Mouse (Mus musculus) forebrain, postnatal 0 days (tissue): ENCODE measurements around the gene P3h3. TPM values are rescaled to one million over a fixed set of nuclear protein-coding genes. Genes with fewer than 3 reads are reported as not detected.

Experiments used
- ATAC-seq: fragments of 200-750 bp; cut with Nextera tagmentation; 2 replicates; pipeline ENCODE4 v1.8.0; 2017; ENCODE audit warnings: mild to moderate bottlenecking, moderate library complexity
- DNase-seq: peaks from one replicate; pipeline ENCODE4 v3.0.0-alpha.2; 2015
- H3K27ac ChIP-seq: fragments of 300-500 bp; sonication (generic); 2 replicates; pipeline ENCODE4 v1.5.1; 2014; ENCODE audit warnings: low read depth, mild to moderate bottlenecking, antibody characterized with exemption, low read length, moderate library complexity, mixed read lengths
- H3K27me3 ChIP-seq: fragments of 300-500 bp; sonication (generic); 2 replicates; pipeline ENCODE4 v1.6.1; 2014; ENCODE audit warnings: mild to moderate bottlenecking, low read length, mixed read lengths; ENCODE audit not compliant: insufficient read depth
- H3K36me3 ChIP-seq: fragments of 300-500 bp; sonication (generic); 2 replicates; pipeline ENCODE4 v1.6.1; 2014; ENCODE audit warnings: mild to moderate bottlenecking, moderate library complexity; ENCODE audit not compliant: insufficient read depth
- H3K4me1 ChIP-seq: fragments of 300-500 bp; sonication (generic); 2 replicates; pipeline ENCODE4 v1.6.1; 2014; ENCODE audit warnings: antibody characterized with exemption; ENCODE audit not compliant: insufficient read depth
- H3K4me2 ChIP-seq: fragments of 300-500 bp; sonication (generic); 2 replicates; pipeline ENCODE4 v1.6.1; 2014; ENCODE audit warnings: low read depth, mild to moderate bottlenecking, moderate library complexity
- H3K4me3 ChIP-seq: fragments of 300-500 bp; sonication (generic); 2 replicates; pipeline ENCODE4 v1.5.1; 2014; ENCODE audit warnings: low read depth, low read length, mixed read lengths
- H3K9ac ChIP-seq: fragments of 300-500 bp; sonication (generic); 2 replicates; pipeline ENCODE4 v1.6.1; 2014; ENCODE audit warnings: mild to moderate bottlenecking
- H3K9me3 ChIP-seq: fragments of 300-500 bp; sonication (generic); 2 replicates; pipeline ENCODE4 v1.6.1; 2016; ENCODE audit warnings: low read length
- CTCF ChIP-seq: sonication (generic); IDR thresholded peaks from 2 replicates; pipeline ENCODE4 v1.5.1; 2016; ENCODE audit warnings: antibody characterized with exemption, control low read depth, low read depth
- WGBS: fragments of 180-500 bp; shearing (Covaris S2); extraction: QIAGEN DNeasy Blood & Tissue Kit; methylation state at CpG from one replicate; pipeline ENCODE4 v1.1.7; 2014; 5-methylcytosine and 5-hydroxymethylcytosine counted together
- polyA plus RNA-seq: library from polyadenylated mRNA; unstranded; fragments of >200 nt; fragmentation: Nextera tagmentation; extraction: Ambion mirVana; gene quantifications from 2 replicates; pipeline ENCODE4 v1.2.1, GENCODE M21; 2015
- total RNA-seq: library from RNA; depleted of rRNA; stranded (reverse); fragments of >200 nt; gene quantifications from 2 replicates; pipeline ENCODE4 v1.2.3, GENCODE M21; 2014

The P3h3 gene
- total and polyA plus RNA-seq, 2 experiments from 2014 or later = 9.1 to 85.7 TPM

GRCm38 (mm10) chr6:124885956-124886381 is 28.4 kb upstream of the P3h3 start:
- 93% methylated on average over 8 of the region's 8 CpGs for WGBS
- Histone ChIP-seq H3K36me3 (no peaks in the 10 kb centered on the region), H3K4me3 (no peak overlapping the region), H3K27me3 (no peaks in the 10 kb centered on the region), H3K4me1 (no peaks in the 10 kb centered on the region), H3K9ac (no peak overlapping the region), H3K27ac (no peak overlapping the region), H3K9me3 (no peaks in the 10 kb centered on the region), H3K4me2 (no peak overlapping the region)
- ATAC-seq (no peak), DNase-seq (no peak)
- TF ChIP-seq CTCF = no peak

- Histone ChIP-seq H3K9me3 (no peaks in the 10 kb centered on the region), H3K9ac (no peak overlapping the region), H3K27ac (no peak overlapping the region), H3K36me3 (no peaks in the 10 kb centered on the region), H3K4me1 (no peaks in the 10 kb centered on the region), H3K4me3 (no peak overlapping the region), H3K27me3 (no peaks in the 10 kb centered on the region), H3K4me2 (no peak overlapping the region)
- TF ChIP-seq CTCF = no peak
- no peak for DNase-seq
- 80% methylated on average over 10 of the region's 10 CpGs for WGBS
- ATAC-seq = no peak
Measured at GRCm38 (mm10) chr6:124884714-124885500, 27.4 kb upstream of the P3h3 start.

- Histone ChIP-seq H3K36me3 (no peaks in the 10 kb centered on the region), H3K4me3 (no peak overlapping the region), H3K9me3 (no peaks in the 10 kb centered on the region), H3K27ac (no peak overlapping the region), H3K9ac (no peak overlapping the region), H3K4me1 (no peaks in the 10 kb centered on the region), H3K4me2 (no peak overlapping the region), H3K27me3 (no peaks in the 10 kb centered on the region)
- ATAC-seq (no peak), DNase-seq (no peak)
- WGBS = 63% methylated on average over 10 of the region's 10 CpGs
- no peak for TF ChIP-seq CTCF
Measured at GRCm38 (mm10) chr6:124883351-124883750, 25.8 kb upstream of the P3h3 start.

- TF ChIP-seq CTCF = no peak
- no peaks in the 10 kb centered on the region for H3K36me3 ChIP-seq
- no peak overlapping the region for H3K4me3 ChIP-seq
- H3K27ac ChIP-seq = no peak overlapping the region
- H3K9me3 ChIP-seq = no peaks in the 10 kb centered on the region
- WGBS = 92% methylated on average over 9 of the region's 9 CpGs
- H3K27me3 ChIP-seq = no peaks in the 10 kb centered on the region
- H3K4me2 ChIP-seq = no peak overlapping the region
- DNase-seq (no peak), ATAC-seq (no peak)
- no peak overlapping the region for H3K9ac ChIP-seq
- no peaks in the 10 kb centered on the region for H3K4me1 ChIP-seq
Measured at GRCm38 (mm10) chr6:124881821-124882220, 24.3 kb upstream of the P3h3 start.

- WGBS = 72% methylated on average over 6 of the region's 6 CpGs
- ATAC-seq = no peak
- TF ChIP-seq CTCF = no peak
Measured at GRCm38 (mm10) chr6:124879390-124879789, 21.8 kb upstream of the P3h3 start.

GRCm38 (mm10) chr6:124874348-124874747 is 16.8 kb upstream of the P3h3 start:
- no peak for TF ChIP-seq CTCF
- H3K4me3 ChIP-seq = no peak overlapping the region
- no peaks in the 10 kb centered on the region for H3K9me3 ChIP-seq
- 61% methylated on average over 2 of the region's 3 CpGs for WGBS
- no peak overlapping the region for H3K9ac ChIP-seq
- H3K4me2 ChIP-seq = no peak overlapping the region
- H3K4me1 ChIP-seq = no peaks in the 10 kb centered on the region
- no peak overlapping the region for H3K27ac ChIP-seq
- no peak for DNase-seq
- no peak for ATAC-seq
- H3K27me3 ChIP-seq = no peaks in the 10 kb centered on the region
- no peaks in the 10 kb centered on the region for H3K36me3 ChIP-seq

More at GRCm38 (mm10) chr6:124879390-124879789, 21.8 kb upstream of the P3h3 start:
- H3K27me3 ChIP-seq = no peaks in the 10 kb centered on the region
- H3K9ac ChIP-seq = no peak overlapping the region
- DNase-seq = no peak
- no peak overlapping the region for H3K27ac ChIP-seq
- no peak overlapping the region for H3K4me3 ChIP-seq
- H3K36me3 ChIP-seq = no peaks in the 10 kb centered on the region
- H3K9me3 ChIP-seq = no peaks in the 10 kb centered on the region
- no peaks in the 10 kb centered on the region for H3K4me1 ChIP-seq
- H3K4me2 ChIP-seq = no peak overlapping the region

- H3K9ac ChIP-seq = no peak overlapping the region
- peaks cover 11% of the 10 kb centered on the region for H3K4me1 ChIP-seq
- TF ChIP-seq CTCF = no peak
- WGBS = 63% methylated on average over 6 of the region's 7 CpGs
- H3K36me3 ChIP-seq = no peaks in the 10 kb centered on the region
- no peaks in the 10 kb centered on the region for H3K27me3 ChIP-seq
- no peaks in the 10 kb centered on the region for H3K9me3 ChIP-seq
- ATAC-seq (no peak), DNase-seq (no peak)
- H3K27ac ChIP-seq = no peak overlapping the region
- H3K4me2 ChIP-seq = no peak overlapping the region
- H3K4me3 ChIP-seq = no peak overlapping the region
Measured at GRCm38 (mm10) chr6:124866560-124866959, 9.0 kb upstream of the P3h3 start.
